Mouse (Mus musculus) ES-Bruce4 (cell line): ENCODE measurements around the gene Cxcr4. TPM values are rescaled to one million over a fixed set of nuclear protein-coding genes. Genes with fewer than 3 reads are reported as not detected.

ENCODE experiments used
- H3K27ac ChIP-seq: 2 replicates; pipeline ENCODE4 v1.5.1; 2012; ENCODE audit warnings: low read length, inconsistent platforms; ENCODE audit not compliant: insufficient read depth
- H3K27me3 ChIP-seq: 2 replicates; pipeline ENCODE4 v1.6.1; 2012; ENCODE audit warnings: mild to moderate bottlenecking, low read length, inconsistent platforms; ENCODE audit not compliant: control insufficient read depth, poor library complexity, insufficient read depth, severe bottlenecking
- H3K36me3 ChIP-seq: 2 replicates; pipeline ENCODE4 v1.6.1; 2012; ENCODE audit warnings: inconsistent platforms, mild to moderate bottlenecking, low read length, moderate library complexity; ENCODE audit not compliant: control insufficient read depth, poor library complexity, insufficient read depth, severe bottlenecking
- H3K4me1 ChIP-seq: one replicate; pipeline ENCODE4 v1.8.1; 2011; ENCODE audit warnings: low read length; ENCODE audit not compliant: control insufficient read depth, insufficient read depth
- H3K4me3 ChIP-seq: 2 replicates; pipeline ENCODE4 v1.5.1; 2011; ENCODE audit warnings: low read depth, mild to moderate bottlenecking, low read length
- H3K9ac ChIP-seq: 2 replicates; pipeline ENCODE4 v1.6.1; 2012; ENCODE audit warnings: low read depth, mild to moderate bottlenecking, inconsistent platforms; ENCODE audit not compliant: poor library complexity, severe bottlenecking
- H3K9me3 ChIP-seq: replicated peaks from 2 replicates; pipeline ENCODE4 v1.6.1; 2012; ENCODE audit warnings: mild to moderate bottlenecking, low read length, inconsistent platforms; ENCODE audit not compliant: control insufficient read depth, poor library complexity, insufficient read depth, severe bottlenecking
- CTCF ChIP-seq: IDR thresholded peaks from one replicate; pipeline ENCODE4 v1.8.1; 2011; ENCODE audit warnings: low read depth, low read length
- EP300 ChIP-seq: IDR thresholded peaks from 2 replicates; pipeline ENCODE4 v1.6.1; 2011; ENCODE audit warnings: low read depth, low read length; ENCODE audit not compliant: insufficient read depth
- POLR2A ChIP-seq: IDR thresholded peaks from one replicate; pipeline ENCODE4 v1.8.1; 2011; ENCODE audit warnings: low read length; ENCODE audit not compliant: insufficient read depth
- polyA plus RNA-seq: library from polyadenylated mRNA; stranded (reverse); fragments of >200 nt; gene quantifications from 2 replicates; pipeline ENCODE4 v1.2.4, GENCODE M21; 2011; ENCODE audit warnings: low read depth; ENCODE audit not compliant: missing spikeins, insufficient read depth, insufficient read length

Cxcr4 gene
- polyA plus RNA-seq, 1 experiment = 3.9 TPM

DNA sequence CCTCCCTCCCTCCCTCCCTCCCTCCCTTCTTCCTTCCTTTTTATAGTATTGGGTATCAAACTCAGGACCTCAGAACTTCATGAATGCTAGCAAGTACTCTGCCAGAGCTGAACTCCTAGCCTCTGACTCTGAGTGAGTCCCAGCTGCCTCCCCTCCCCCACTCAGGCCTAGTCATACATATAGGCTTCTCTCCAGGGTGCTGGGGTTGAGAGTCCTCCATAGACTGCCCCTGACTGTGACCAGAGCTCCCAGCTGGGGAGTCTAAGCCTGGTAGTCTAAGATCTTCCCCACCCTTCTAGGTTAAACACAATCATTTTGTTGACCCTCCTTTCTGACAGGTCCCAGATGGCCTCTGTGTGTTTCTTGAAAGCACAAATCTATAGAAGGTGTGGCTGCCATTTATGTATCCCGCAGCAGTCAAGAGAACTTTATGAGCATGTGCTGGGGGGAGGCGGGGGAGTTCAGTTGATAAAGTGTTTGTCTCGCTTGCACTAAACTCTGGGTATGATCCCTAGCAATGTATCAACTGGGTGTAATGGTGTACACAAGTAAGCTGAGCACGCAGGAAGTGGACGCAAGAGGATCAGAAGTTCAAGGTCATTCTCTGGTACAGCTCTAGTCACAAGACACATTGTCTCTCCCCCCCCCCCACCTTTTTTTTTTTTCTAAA, 10.1 kb upstream of the Cxcr4 start:
- Histone ChIP-seq H3K4me3 (no peak overlapping the region), H3K27ac (no peak overlapping the region)
- no peak for TF ChIP-seq CTCF
- TF ChIP-seq EP300 = 0 out of 2 replicates have a peak, but pooled peaks have one; percentile 29

DNA sequence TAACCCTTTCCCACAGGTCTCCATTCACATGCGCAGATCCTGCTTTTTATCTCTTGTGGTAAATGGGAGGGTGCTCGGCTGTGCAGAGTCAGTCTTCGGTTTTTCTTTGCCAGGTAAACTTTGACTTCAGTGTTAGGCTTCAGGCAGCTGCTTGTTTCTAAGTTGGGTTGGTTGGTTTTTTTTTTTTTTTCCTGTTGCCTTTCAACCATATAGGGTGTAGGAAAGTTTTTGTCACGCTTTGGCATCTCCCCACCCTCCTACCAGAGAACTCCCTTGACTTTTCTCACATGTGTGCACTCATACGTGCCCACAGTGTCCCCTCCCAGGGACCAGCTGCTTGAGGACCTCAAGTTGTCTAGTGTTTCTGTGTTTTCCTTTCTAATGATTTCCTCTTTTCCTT, 9.2 kb upstream of the Cxcr4 start:
- Histone ChIP-seq H3K27me3 (no peaks in the 10 kb centered on the region), H3K4me3 (no peak overlapping the region), H3K9me3 (no peaks in the 10 kb centered on the region), H3K36me3 (no peaks in the 10 kb centered on the region), H3K4me1 (peaks cover 2% of the 10 kb centered on the region), H3K9ac (no peak overlapping the region), H3K27ac (no peak overlapping the region)
- TF ChIP-seq CTCF (no peak), POLR2A (no peak), EP300 (no peak)

More for the DNA sequence above, 10.1 kb upstream of the Cxcr4 start:
- Histone ChIP-seq H3K36me3 (no peaks in the 10 kb centered on the region), H3K4me1 (peaks cover 2% of the 10 kb centered on the region), H3K27me3 (no peaks in the 10 kb centered on the region), H3K9ac (no peak overlapping the region), H3K9me3 (no peaks in the 10 kb centered on the region)

DNA sequence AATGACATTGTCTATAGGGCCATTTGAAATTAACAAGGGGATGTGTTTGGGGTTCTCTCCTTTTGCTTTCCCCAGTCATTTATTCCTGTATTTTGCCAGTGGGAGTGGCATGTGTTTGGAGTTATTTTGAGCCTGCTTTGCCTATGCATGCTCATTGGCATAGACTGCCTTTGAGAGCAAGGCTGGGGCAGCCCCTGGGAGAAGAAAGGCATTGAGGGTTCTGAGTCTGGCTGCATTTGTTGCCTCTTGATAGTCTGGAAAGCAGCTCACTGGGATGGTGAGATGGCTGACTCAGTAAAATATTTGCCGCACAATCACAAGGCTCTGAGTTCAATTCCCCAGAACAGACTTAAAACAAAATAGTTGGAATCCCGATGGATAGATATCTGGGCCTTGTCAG, 8.5 kb upstream of the Cxcr4 start:
- Histone ChIP-seq H3K4me3 (no peak overlapping the region), H3K9me3 (no peaks in the 10 kb centered on the region), H3K4me1 (peaks cover 2% of the 10 kb centered on the region), H3K27me3 (no peaks in the 10 kb centered on the region), H3K27ac (no peak overlapping the region), H3K9ac (no peak overlapping the region), H3K36me3 (no peaks in the 10 kb centered on the region)
- TF ChIP-seq POLR2A (no peak), EP300 (no peak), CTCF (no peak)

DNA sequence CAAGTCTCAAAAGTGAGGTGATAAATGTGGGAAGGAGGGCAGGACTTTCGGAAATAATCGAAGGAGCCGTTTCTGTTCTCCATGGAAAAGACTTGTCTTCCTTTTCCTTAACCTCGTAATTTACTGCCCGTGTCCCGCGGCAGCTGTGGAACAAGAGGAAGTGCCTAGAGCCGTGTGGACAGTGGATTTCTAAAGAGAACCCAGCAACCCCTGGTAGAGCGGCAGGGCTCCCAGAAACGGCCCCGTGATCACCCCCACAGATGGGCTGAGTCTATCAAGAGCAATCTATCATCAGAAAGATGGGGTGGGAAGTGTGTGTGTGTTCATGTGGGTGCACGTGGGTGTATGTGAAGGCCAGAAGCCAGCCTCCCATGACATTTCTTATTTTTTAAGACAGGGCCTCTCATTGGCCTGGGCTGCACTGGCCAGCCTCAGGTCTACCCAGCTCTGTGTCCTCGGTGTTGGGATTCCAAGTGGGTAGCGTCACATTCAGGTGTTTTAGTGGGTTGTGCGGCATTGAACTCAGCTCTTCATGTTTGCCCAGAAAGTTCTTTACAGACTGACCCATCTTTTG, 5.2 kb upstream of the Cxcr4 start:
- H3K27ac ChIP-seq = no peak overlapping the region; the same call in 1 of the 2 replicates
- no peak for TF ChIP-seq CTCF
- no peak for TF ChIP-seq EP300
- no peak for TF ChIP-seq POLR2A
- H3K9me3 ChIP-seq = no peaks in the 10 kb centered on the region
- peaks cover 2% of the 10 kb centered on the region for H3K4me1 ChIP-seq
- no peak overlapping the region for H3K4me3 ChIP-seq
- no peaks in the 10 kb centered on the region for H3K27me3 ChIP-seq
- no peak overlapping the region for H3K9ac ChIP-seq
- no peaks in the 10 kb centered on the region for H3K36me3 ChIP-seq

DNA sequence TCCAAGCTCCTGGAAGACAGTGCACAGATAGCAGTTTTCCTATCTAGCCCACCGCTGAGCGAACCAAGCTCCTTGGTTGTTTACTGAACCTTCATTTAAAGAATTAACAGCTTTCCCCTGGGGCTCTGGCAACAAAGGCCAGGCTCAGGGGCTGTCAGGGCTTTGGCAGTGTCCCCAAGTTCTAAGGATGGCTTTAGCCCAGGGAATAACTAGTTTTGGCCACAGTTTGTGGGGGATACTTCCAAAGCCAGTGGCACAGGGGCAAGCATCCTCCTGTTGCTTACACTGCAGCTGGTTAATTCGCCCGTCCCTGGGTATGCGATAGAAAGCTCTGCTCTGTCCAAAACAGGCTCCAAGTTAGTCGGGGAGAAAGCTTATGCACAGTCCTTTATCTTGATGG, 3.4 kb upstream of the Cxcr4 start:
- no peak overlapping the region for H3K9ac ChIP-seq
- H3K4me3 ChIP-seq = no peak overlapping the region
- H3K27me3 ChIP-seq = peaks cover 9% of the 10 kb centered on the region
- H3K27ac ChIP-seq = no peak overlapping the region
- H3K36me3 ChIP-seq = no peaks in the 10 kb centered on the region
- H3K9me3 ChIP-seq = no peaks in the 10 kb centered on the region
- no peaks in the 10 kb centered on the region for H3K4me1 ChIP-seq
- TF ChIP-seq EP300 (no peak), POLR2A (no peak), CTCF (no peak)

DNA sequence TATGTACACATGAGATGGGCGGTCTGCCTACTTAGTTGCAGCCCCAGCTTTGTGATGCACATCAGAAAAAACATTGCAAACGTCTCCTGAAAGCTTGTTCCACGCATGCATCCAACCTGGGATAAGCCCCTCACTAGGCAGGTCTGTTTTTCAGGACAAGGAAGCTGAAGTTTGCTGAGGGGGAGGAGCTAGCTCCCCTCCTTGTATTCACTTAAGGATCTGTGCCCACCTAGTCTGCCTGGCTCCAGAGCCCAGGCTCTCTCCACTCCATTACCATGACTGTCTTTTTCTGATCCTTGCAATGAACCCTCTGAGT, 3.0 kb upstream of the Cxcr4 start:
- no peaks in the 10 kb centered on the region for H3K4me1 ChIP-seq
- TF ChIP-seq POLR2A (no peak), EP300 (no peak), CTCF (no peak)
- peaks cover 10% of the 10 kb centered on the region for H3K27me3 ChIP-seq
- H3K9me3 ChIP-seq = no peaks in the 10 kb centered on the region
- H3K4me3 ChIP-seq = no peak overlapping the region
- H3K36me3 ChIP-seq = no peaks in the 10 kb centered on the region
- no peak overlapping the region for H3K9ac ChIP-seq
- H3K27ac ChIP-seq = no peak overlapping the region
